Mouse (Mus musculus) midbrain, embryonic 15.5 days (tissue): Measurements from ENCODE around the gene Fgfr2. TPM values are rescaled to one million over a fixed set of nuclear protein-coding genes. Genes with fewer than 3 reads are reported as not detected.
"Not testable (repeated sequence)": the region's sequence is repeated elsewhere in the genome, so short reads cannot be mapped to it uniquely, and the experiment has no call there.

Experiments
- ATAC-seq: fragments of 200-750 bp; cut with Nextera tagmentation; replicated peaks from 2 replicates; pipeline ENCODE4 v1.8.0; 2017; ENCODE audit warnings: moderate TSS enrichment
- H3K27ac ChIP-seq: fragments of 300-500 bp; sonication (generic); 2 replicates; pipeline ENCODE4 v1.5.1; 2015; ENCODE audit warnings: mild to moderate bottlenecking, inconsistent platforms
- H3K27me3 ChIP-seq: fragments of 300-500 bp; sonication (generic); replicated peaks from 2 replicates; pipeline ENCODE4 v1.6.1; 2015; ENCODE audit warnings: inconsistent platforms
- H3K36me3 ChIP-seq: fragments of 300-500 bp; sonication (generic); replicated peaks from 2 replicates; pipeline ENCODE4 v1.6.1; 2015; ENCODE audit warnings: inconsistent platforms
- H3K4me1 ChIP-seq: fragments of 300-500 bp; sonication (generic); 2 replicates; pipeline ENCODE4 v1.6.1; 2015; ENCODE audit warnings: inconsistent platforms
- H3K4me2 ChIP-seq: fragments of 300-500 bp; sonication (generic); 2 replicates; pipeline ENCODE4 v1.6.1; 2015; ENCODE audit warnings: inconsistent platforms, mild to moderate bottlenecking, moderate library complexity
- H3K4me3 ChIP-seq: fragments of 300-500 bp; sonication (generic); 2 replicates; pipeline ENCODE4 v1.5.1; 2015; ENCODE audit warnings: mild to moderate bottlenecking, inconsistent platforms
- H3K9ac ChIP-seq: fragments of 300-500 bp; sonication (generic); 2 replicates; pipeline ENCODE4 v1.6.1; 2015; ENCODE audit warnings: mild to moderate bottlenecking, inconsistent platforms
- H3K9me3 ChIP-seq: fragments of 300-500 bp; sonication (generic); 2 replicates; pipeline ENCODE4 v1.6.1; 2016; ENCODE audit warnings: inconsistent platforms
- WGBS: fragments of 180-500 bp; shearing (Covaris S2); methylation state at CpG from one replicate; pipeline ENCODE4 v1.1.7; 2015; ENCODE audit warnings: mixed read lengths; 5-methylcytosine and 5-hydroxymethylcytosine counted together
- polyA plus RNA-seq: library from polyadenylated mRNA; unstranded; fragments of >200 nt; fragmentation: Nextera tagmentation; extraction: Ambion mirVana; gene quantifications from 2 replicates; pipeline ENCODE4 v1.2.1, GENCODE M21; 2015

The Fgfr2 gene
- polyA plus RNA-seq, 1 experiment from 2014 or later: 23.3 TPM

- Histone ChIP-seq H3K4me2 (no peak overlapping the region), H3K4me1 (no peaks in the 10 kb centered on the region), H3K9me3 (no peaks in the 10 kb centered on the region), H3K9ac (no peak overlapping the region), H3K27ac (no peak overlapping the region), H3K4me3 (no peak overlapping the region), H3K27me3 (no peaks in the 10 kb centered on the region), H3K36me3 (no peaks in the 10 kb centered on the region)
- 86% methylated on average over 2 of the region's 2 CpGs for WGBS
- ATAC-seq: no peak
These were observed 447.2 kb downstream of the Fgfr2 start for GRCm38 (mm10) chr7:132675922-132676321.

DNA sequence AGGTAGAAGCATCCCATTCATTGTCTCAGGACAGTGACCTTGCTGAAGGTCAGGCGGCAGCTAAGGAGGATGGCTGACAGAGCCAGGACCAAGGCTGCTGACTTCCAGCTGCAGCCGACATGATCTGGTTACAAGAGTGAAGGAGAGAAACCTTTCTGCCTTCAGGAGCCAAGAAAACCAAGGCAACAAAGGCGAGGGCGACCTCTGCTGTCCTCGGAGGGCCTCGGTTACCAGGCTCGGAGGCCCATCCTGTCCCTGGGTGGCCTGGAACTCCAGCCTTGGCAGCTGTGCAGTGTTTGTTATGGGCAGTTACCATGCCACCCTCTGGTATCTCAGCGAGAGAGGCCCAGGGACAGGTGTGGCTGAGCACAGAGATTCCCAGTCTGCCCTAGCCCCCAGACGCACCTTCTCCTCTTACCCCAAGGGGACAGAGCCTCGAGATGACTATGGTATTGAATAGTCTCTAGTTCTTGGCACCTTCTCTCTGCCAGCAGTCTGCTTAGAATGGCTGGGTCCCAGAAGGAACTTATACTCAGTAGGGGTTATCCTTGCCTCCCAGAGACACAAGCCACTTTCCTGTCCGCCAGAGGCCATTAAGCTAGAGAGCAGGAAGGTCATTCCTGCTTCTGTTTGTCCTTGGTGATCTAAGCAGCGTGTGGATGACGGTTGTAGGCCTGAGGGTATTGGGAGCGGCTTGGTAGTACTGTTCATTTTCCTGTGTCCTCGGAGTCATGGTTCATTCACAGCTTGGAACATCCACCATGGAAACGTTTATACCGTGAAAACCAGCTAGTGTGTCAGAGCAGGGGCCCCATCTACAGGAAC is 449.0 kb downstream of the Fgfr2 start:
- Histone ChIP-seq H3K4me2 (no peak overlapping the region), H3K27ac (no peak overlapping the region), H3K9ac (no peak overlapping the region), H3K4me3 (no peak overlapping the region), H3K9me3 (no peaks in the 10 kb centered on the region), H3K27me3 (no peaks in the 10 kb centered on the region), H3K36me3 (no peaks in the 10 kb centered on the region), H3K4me1 (no peaks in the 10 kb centered on the region)
- no peak for ATAC-seq
- WGBS: 55% methylated on average over 17 of the region's 17 CpGs

GRCm38 (mm10) chr7:132672481-132672959 is 450.6 kb downstream of the Fgfr2 start:
- Histone ChIP-seq H3K4me3 (no peak overlapping the region), H3K4me2 (no peak overlapping the region), H3K9ac (no peak overlapping the region), H3K27me3 (no peaks in the 10 kb centered on the region), H3K36me3 (no peaks in the 10 kb centered on the region), H3K9me3 (no peaks in the 10 kb centered on the region), H3K27ac (no peak overlapping the region), H3K4me1 (no peaks in the 10 kb centered on the region)
- ATAC-seq: no peak
- WGBS: 81% methylated on average over 7 of the region's 7 CpGs

DNA sequence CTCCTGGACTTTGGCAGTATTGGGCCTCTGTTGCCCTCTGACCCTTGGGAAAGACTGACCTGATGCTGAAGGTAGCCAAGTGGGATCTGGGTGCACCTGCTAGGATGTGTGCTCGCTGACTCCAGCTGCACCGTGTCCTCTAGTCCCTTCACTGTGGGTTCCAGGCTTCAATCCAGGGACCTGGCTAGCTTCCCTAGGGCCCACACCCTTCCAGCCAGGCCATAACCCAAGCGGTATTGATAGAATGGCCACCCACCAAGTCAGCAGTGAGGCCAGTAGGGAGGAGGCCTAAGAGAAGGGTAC is 452.3 kb downstream of the Fgfr2 start:
- Histone ChIP-seq H3K9me3 (no peaks in the 10 kb centered on the region), H3K27ac (no peak overlapping the region), H3K4me1 (no peaks in the 10 kb centered on the region), H3K4me2 (no peak overlapping the region), H3K27me3 (no peaks in the 10 kb centered on the region), H3K9ac (no peak overlapping the region), H3K4me3 (no peak overlapping the region), H3K36me3 (no peaks in the 10 kb centered on the region)
- ATAC-seq: no peak
- 90% methylated on average over 3 of the region's 3 CpGs for WGBS

DNA sequence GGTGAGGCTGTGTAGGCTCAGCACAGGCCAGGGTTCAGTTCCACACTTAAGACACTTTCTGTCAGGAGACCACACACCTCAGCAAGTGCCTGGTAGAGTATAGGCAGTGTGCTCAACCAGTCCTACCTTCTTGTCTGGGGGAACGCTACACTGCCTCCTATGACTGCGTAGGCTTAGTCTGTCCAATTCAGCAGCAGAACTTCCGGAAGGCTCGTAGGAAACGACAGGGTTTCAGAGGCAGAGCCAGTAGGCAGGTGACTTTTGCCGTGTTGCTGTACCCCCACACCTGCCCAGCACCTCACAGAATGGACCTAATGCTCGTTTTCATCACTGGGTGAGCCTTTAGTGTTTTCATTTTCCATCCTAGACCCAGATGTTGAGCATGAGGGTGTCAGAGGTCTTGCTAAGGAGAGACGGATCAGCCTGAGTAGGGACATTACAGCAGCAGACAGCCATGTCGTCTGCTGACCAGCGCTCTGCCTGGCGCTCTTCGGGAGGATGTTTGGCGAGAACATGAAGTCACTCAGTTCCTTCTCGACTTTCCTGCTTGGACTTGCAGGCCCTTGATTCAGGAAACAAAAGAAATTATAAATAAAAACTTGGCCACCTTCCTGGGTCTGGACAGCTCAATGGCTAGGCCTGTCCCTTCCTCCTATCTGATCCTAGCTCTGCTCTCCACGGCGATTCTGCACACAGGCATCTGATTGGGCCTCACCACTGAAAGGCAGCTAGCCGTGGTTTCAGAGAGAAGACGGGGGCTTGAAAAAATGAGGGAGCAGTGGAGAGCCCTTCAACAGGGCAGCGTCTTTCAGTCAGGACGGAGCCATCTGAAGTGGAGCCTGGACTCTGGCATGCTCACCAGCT is 452.9 kb downstream of the Fgfr2 start:
- 85% methylated on average over 20 of the region's 20 CpGs for WGBS
- Histone ChIP-seq H3K9me3 (no peaks in the 10 kb centered on the region), H3K27ac (no peak overlapping the region), H3K4me2 (no peak overlapping the region), H3K36me3 (no peaks in the 10 kb centered on the region), H3K27me3 (no peaks in the 10 kb centered on the region), H3K4me1 (no peaks in the 10 kb centered on the region), H3K4me3 (no peak overlapping the region), H3K9ac (no peak overlapping the region)
- ATAC-seq: no peak

GRCm38 (mm10) chr7:132668604-132669003 is 454.5 kb downstream of the Fgfr2 start:
- Histone ChIP-seq H3K9me3 (no peaks in the 10 kb centered on the region), H3K27me3 (no peaks in the 10 kb centered on the region), H3K27ac (no peak overlapping the region), H3K4me2 (no peak overlapping the region), H3K4me1 (no peaks in the 10 kb centered on the region), H3K36me3 (no peaks in the 10 kb centered on the region), H3K4me3 (no peak overlapping the region), H3K9ac (no peak overlapping the region)
- WGBS: 46% methylated on average over 2 of the region's 2 CpGs
- no peak for ATAC-seq

GRCm38 (mm10) chr7:132666516-132666915 is 456.6 kb downstream of the Fgfr2 start:
- H3K4me1 ChIP-seq: no peaks in the 10 kb centered on the region
- H3K9me3 ChIP-seq: no peaks in the 10 kb centered on the region
- 0 out of 2 replicates have a peak, but pooled peaks cover 2% of the 10 kb centered on the region for H3K27me3 ChIP-seq
- no peak overlapping the region for H3K4me3 ChIP-seq
- H3K4me2 ChIP-seq: no peak overlapping the region
- H3K27ac ChIP-seq: no peak overlapping the region
- ATAC-seq: no peak
- 68% methylated on average over 4 of the region's 4 CpGs for WGBS
- H3K36me3 ChIP-seq: no peaks in the 10 kb centered on the region
- H3K9ac ChIP-seq: no peak overlapping the region

GRCm38 (mm10) chr7:132665664-132666382 is 457.3 kb downstream of the Fgfr2 start:
- no peak overlapping the region for H3K27ac ChIP-seq
- no peaks in the 10 kb centered on the region for H3K4me1 ChIP-seq
- 34% methylated on average over 8 of the region's 8 CpGs for WGBS
- no peak overlapping the region for H3K4me2 ChIP-seq
- no peak overlapping the region for H3K9ac ChIP-seq
- no peak overlapping the region for H3K4me3 ChIP-seq
- H3K9me3 ChIP-seq: no peaks in the 10 kb centered on the region
- H3K36me3 ChIP-seq: no peaks in the 10 kb centered on the region
- no peak for ATAC-seq
- H3K27me3 ChIP-seq: 0 out of 2 replicates have a peak, but pooled peaks cover 2% of the 10 kb centered on the region

- H3K27me3 ChIP-seq: 0 out of 2 replicates have a peak, but pooled peaks cover 2% of the 10 kb centered on the region
- H3K4me1 ChIP-seq: no peaks in the 10 kb centered on the region
- no peak overlapping the region for H3K27ac ChIP-seq
- no peak overlapping the region for H3K4me2 ChIP-seq
- 82% methylated on average over 6 of the region's 6 CpGs for WGBS
- ATAC-seq: no peak
- H3K9me3 ChIP-seq: no peaks in the 10 kb centered on the region
- no peak overlapping the region for H3K9ac ChIP-seq
- H3K36me3 ChIP-seq: no peaks in the 10 kb centered on the region
- no peak overlapping the region for H3K4me3 ChIP-seq
These were observed 458.3 kb downstream of the Fgfr2 start for GRCm38 (mm10) chr7:132664815-132665214.

GRCm38 (mm10) chr7:132662831-132663230 is 460.3 kb downstream of the Fgfr2 start:
- not testable (repeated sequence) for H3K4me3 ChIP-seq, ATAC-seq, H3K36me3 ChIP-seq, H3K27me3 ChIP-seq, H3K9ac ChIP-seq, H3K4me2 ChIP-seq, H3K27ac ChIP-seq, H3K4me1 ChIP-seq, H3K9me3 ChIP-seq
- 78% methylated on average over 6 of the region's 6 CpGs for WGBS

DNA sequence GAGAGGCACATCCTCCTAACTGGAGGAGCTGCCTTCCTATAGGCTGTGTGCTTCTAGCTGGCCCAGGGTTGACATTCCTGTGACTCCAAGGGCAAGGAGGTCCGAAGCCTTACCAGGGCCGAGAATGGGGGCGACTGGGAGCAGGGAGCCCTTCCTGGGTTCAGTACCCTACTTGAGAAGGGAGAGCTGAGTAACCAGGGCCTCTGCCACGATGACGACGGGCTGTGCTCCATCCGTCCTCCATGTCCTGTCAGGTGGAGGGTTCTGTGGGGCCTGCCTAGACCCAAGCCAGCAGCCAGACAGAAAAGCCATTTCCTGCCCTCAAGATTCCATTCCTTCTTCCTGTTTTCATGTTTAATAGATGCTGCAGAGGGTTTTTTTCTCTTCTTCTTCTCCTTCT is 463.5 kb downstream of the Fgfr2 start:
- Histone ChIP-seq H3K4me2 (no peak overlapping the region), H3K4me1 (peaks cover 15% of the 10 kb centered on the region), H3K9me3 (no peaks in the 10 kb centered on the region), H3K36me3 (no peaks in the 10 kb centered on the region), H3K27me3 (peaks cover 8% of the 10 kb centered on the region; the same call in 1 of the 2 replicates), H3K27ac (no peak overlapping the region), H3K9ac (no peak overlapping the region), H3K4me3 (no peak overlapping the region)
- ATAC-seq: no peak
- WGBS: 73% methylated on average over 7 of the region's 7 CpGs

DNA sequence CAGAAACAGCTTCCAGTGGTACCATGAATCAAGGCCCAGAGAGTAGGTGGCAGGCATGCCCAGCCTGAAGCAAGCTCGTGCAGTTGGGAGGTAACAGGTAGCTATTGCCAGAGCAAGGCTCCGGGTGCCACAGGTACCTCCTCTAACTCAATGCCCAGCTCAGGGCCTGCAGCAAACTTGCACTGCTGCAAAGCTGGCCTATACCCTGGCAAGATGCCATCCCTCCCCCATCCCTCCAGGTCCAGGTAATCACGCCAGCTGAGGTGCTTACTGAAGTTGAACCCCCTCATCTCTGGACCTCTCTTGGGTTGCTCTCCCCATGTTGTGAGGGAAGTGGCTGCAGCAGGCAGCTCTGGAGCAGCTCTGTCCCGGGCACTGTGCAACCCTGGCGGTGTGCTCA is 464.5 kb downstream of the Fgfr2 start:
- WGBS: 77% methylated on average over 5 of the region's 5 CpGs
- no peak overlapping the region for H3K9ac ChIP-seq

More for the DNA sequence above, 464.5 kb downstream of the Fgfr2 start:
- Histone ChIP-seq H3K4me2 (no peak overlapping the region), H3K27me3 (peaks cover 8% of the 10 kb centered on the region; the same call in 1 of the 2 replicates), H3K4me3 (no peak overlapping the region), H3K36me3 (no peaks in the 10 kb centered on the region), H3K4me1 (peaks cover 15% of the 10 kb centered on the region), H3K27ac (no peak overlapping the region), H3K9me3 (no peaks in the 10 kb centered on the region)
- no peak for ATAC-seq
